Mouse (Mus musculus) lung, postnatal 36 days (tissue): ENCODE results near the gene Mak.

ENCODE experiments used
- DNase-seq: peaks from one replicate; pipeline ENCODE4 v3.0.0; 2022; ENCODE audit warnings: mixed read lengths

Mak gene

GRCm38 (mm10) chr13:41079421-41079780 is at the start of gene Mak:
TSS of gene Mak (minus strand) at chr13:41079706.
- peak; percentile 77 for DNase-seq

GRCm38 (mm10) chr13:41129061-41129460 is 49.6 kb upstream of the Mak start:
- DNase-seq: no peak

- no peak for DNase-seq
Observed at GRCm38 (mm10) chr13:41128326-41128725, 48.8 kb upstream of the Mak start.

GRCm38 (mm10) chr13:41123666-41124225 is 44.2 kb upstream of the Mak start:
- DNase-seq: no peak

- no peak for DNase-seq
Observed at GRCm38 (mm10) chr13:41119152-41119945, 39.8 kb upstream of the Mak start.

- no peak for DNase-seq
Observed at GRCm38 (mm10) chr13:41113940-41114339, 34.4 kb upstream of the Mak start, which contains the start of gene Sycp2l. TSS of gene Sycp2l (plus strand) at chr13:41114307.

- DNase-seq: no peak
Observed at GRCm38 (mm10) chr13:41110935-41111334, 31.4 kb upstream of the Mak start, which contains the start of gene Gcm2. TSS of gene Gcm2 (minus strand) at chr13:41111035.

GRCm38 (mm10) chr13:41105541-41105940 is 26.0 kb upstream of the Mak start:
- no peak for DNase-seq

GRCm38 (mm10) chr13:41103841-41104525 is 24.5 kb upstream of the Mak start:
- no peak for DNase-seq

- no peak for DNase-seq
Observed at GRCm38 (mm10) chr13:41100031-41100430, 20.5 kb upstream of the Mak start.

GRCm38 (mm10) chr13:41098325-41098724 is 18.8 kb upstream of the Mak start:
- no peak for DNase-seq

GRCm38 (mm10) chr13:41097324-41098058 is 18.0 kb upstream of the Mak start:
- DNase-seq: peak; percentile 67

GRCm38 (mm10) chr13:41094160-41094559 is 14.7 kb upstream of the Mak start:
- no peak for DNase-seq

- DNase-seq: no peak
Observed at GRCm38 (mm10) chr13:41091271-41091670, 11.8 kb upstream of the Mak start.

GRCm38 (mm10) chr13:41088746-41089145 is 9.2 kb upstream of the Mak start:
- DNase-seq: no peak

GRCm38 (mm10) chr13:41085140-41085539 is 5.6 kb upstream of the Mak start:
- DNase-seq: no peak

GRCm38 (mm10) chr13:41084521-41084920 is 5.0 kb upstream of the Mak start:
- DNase-seq: no peak

- DNase-seq: no peak
Observed at GRCm38 (mm10) chr13:41080700-41081099, 1.2 kb upstream of the Mak start.

- no peak for DNase-seq
Observed at GRCm38 (mm10) chr13:41079859-41080258, 353 bp upstream of the Mak start.

- no peak for DNase-seq
Observed at GRCm38 (mm10) chr13:41078690-41079420, 651 bp downstream of the Mak start.

GRCm38 (mm10) chr13:41077921-41078320 is 1.6 kb downstream of the Mak start:
- DNase-seq: no peak

- peak; percentile 23 for DNase-seq
Observed at GRCm38 (mm10) chr13:41073819-41074218, 5.7 kb downstream of the Mak start.
